Mouse (Mus musculus) thymus, adult 2 months (tissue): Measurements from ENCODE around the gene Mgat4e. TPM values are rescaled to one million over a fixed set of nuclear protein-coding genes. Genes with fewer than 3 reads are reported as not detected.
A peak's percentile ranks its signal among the peaks of the same experiment; 100 is the strongest.

Source experiments
- DNase-seq: peaks from one replicate; pipeline ENCODE4 v3.0.0; 2021
- H3K27ac ChIP-seq: fragments of 200-500 bp; 2 replicates; pipeline ENCODE4 v1.5.1; 2012; ENCODE audit warnings: low read length, control low read depth; ENCODE audit not compliant: control insufficient read depth, insufficient read depth
- H3K27me3 ChIP-seq: fragments of 200-500 bp; 2 replicates; pipeline ENCODE4 v1.6.1; 2012; ENCODE audit warnings: mild to moderate bottlenecking, low read length, moderate library complexity, mixed read lengths; ENCODE audit not compliant: control insufficient read depth, insufficient read depth
- H3K36me3 ChIP-seq: fragments of 200-500 bp; 2 replicates; pipeline ENCODE4 v1.6.1; 2012; ENCODE audit warnings: mild to moderate bottlenecking, low read length, moderate library complexity; ENCODE audit not compliant: control insufficient read depth, insufficient read depth
- H3K4me1 ChIP-seq: fragments of 200-500 bp; replicated peaks from 2 replicates; pipeline ENCODE4 v1.6.1; 2012; ENCODE audit warnings: low read length; ENCODE audit not compliant: control insufficient read depth, insufficient read depth
- H3K4me3 ChIP-seq: fragments of 200-500 bp; 2 replicates; pipeline ENCODE4 v1.5.1; 2012; ENCODE audit warnings: mild to moderate bottlenecking, low read length, control low read depth, moderate library complexity; ENCODE audit not compliant: control insufficient read depth, insufficient read depth
- CTCF ChIP-seq: fragments of 200-500 bp; IDR thresholded peaks from 2 replicates; pipeline ENCODE4 v1.5.1; 2012; ENCODE audit warnings: mild to moderate bottlenecking, control low read depth, low read length, moderate library complexity, borderline replicate concordance; ENCODE audit not compliant: control insufficient read depth, poor library complexity, insufficient read depth; ENCODE audit errors: extremely low read depth
- POLR2A ChIP-seq: fragments of 200-500 bp; IDR thresholded peaks from 2 replicates; pipeline ENCODE4 v1.6.1; 2012; ENCODE audit warnings: mild to moderate bottlenecking, low read length, control low read depth, moderate library complexity; ENCODE audit not compliant: control insufficient read depth, poor library complexity, insufficient read depth; ENCODE audit errors: extremely low read depth
- WGBS: fragments of 180-500 bp; shearing (Covaris S2); methylation state at CpG from one replicate; pipeline ENCODE4 v1.1.7; 2018; 5-methylcytosine and 5-hydroxymethylcytosine counted together
- polyA plus RNA-seq: library from polyadenylated mRNA; depleted of rRNA; stranded (reverse); fragments of >200 nt; gene quantifications from 2 replicates; pipeline ENCODE4 v1.2.3, GENCODE M21; 2012

Gene Mgat4e
- polyA plus RNA-seq, 1 experiment, result not detected

GRCm38 (mm10) chr1:134515891-134516290 lies 33.6 kb downstream of the Mgat4e start:
- DNase-seq, result no peak
- Histone ChIP-seq H3K4me1 (peaks cover 13% of the 10 kb centered on the region), H3K27ac (no peak overlapping the region), H3K4me3 (no peak overlapping the region), H3K27me3 (peaks cover 9% of the 10 kb centered on the region; the same call in 1 of the 2 replicates), H3K36me3 (no peaks in the 10 kb centered on the region)
- TF ChIP-seq CTCF, result no peak
- no peak for TF ChIP-seq POLR2A
- WGBS, result 91% methylated on average over 2 of the region's 2 CpGs

- 60% methylated on average over 16 of the region's 16 CpGs for WGBS
These were observed 35.4 kb downstream of the Mgat4e start for GRCm38 (mm10) chr1:134513876-134514590.

GRCm38 (mm10) chr1:134513312-134513860 lies 36.1 kb downstream of the Mgat4e start:
- peaks cover 18% of the 10 kb centered on the region for H3K4me1 ChIP-seq
- no peak overlapping the region for H3K4me3 ChIP-seq
- DNase-seq, result no peak
- H3K36me3 ChIP-seq, result no peaks in the 10 kb centered on the region
- H3K27me3 ChIP-seq, result peaks cover 9% of the 10 kb centered on the region; the same call in 1 of the 2 replicates
- 6% methylated on average over 38 of the region's 38 CpGs for WGBS
- no peak overlapping the region for H3K27ac ChIP-seq
- TF ChIP-seq CTCF (no peak), POLR2A (no peak)

More at GRCm38 (mm10) chr1:134513876-134514590, 35.4 kb downstream of the Mgat4e start:
- no peaks in the 10 kb centered on the region for H3K36me3 ChIP-seq
- no peak for DNase-seq
- H3K27ac ChIP-seq, result no peak overlapping the region
- H3K4me1 ChIP-seq, result peaks cover 21% of the 10 kb centered on the region
- peaks cover 9% of the 10 kb centered on the region; the same call in 1 of the 2 replicates for H3K27me3 ChIP-seq
- no peak overlapping the region for H3K4me3 ChIP-seq
- TF ChIP-seq POLR2A, result no peak
- TF ChIP-seq CTCF, result no peak

GRCm38 (mm10) chr1:134512584-134512983 lies 36.9 kb downstream of the Mgat4e start:
- WGBS, result 84% methylated on average over 6 of the region's 6 CpGs
- TF ChIP-seq POLR2A, result no peak
- Histone ChIP-seq H3K27me3 (peaks cover 9% of the 10 kb centered on the region; the same call in 1 of the 2 replicates), H3K4me1 (peaks cover 18% of the 10 kb centered on the region), H3K4me3 (no peak overlapping the region), H3K27ac (no peak overlapping the region), H3K36me3 (peaks cover 2% of the 10 kb centered on the region; the same call in 1 of the 2 replicates)
- DNase-seq, result no peak

- no peak for TF ChIP-seq CTCF
- no peak for TF ChIP-seq POLR2A
- Histone ChIP-seq H3K27me3 (peaks cover 9% of the 10 kb centered on the region; the same call in 1 of the 2 replicates), H3K27ac (no peak overlapping the region), H3K4me3 (no peak overlapping the region), H3K4me1 (peaks cover 18% of the 10 kb centered on the region), H3K36me3 (peaks cover 6% of the 10 kb centered on the region; the same call in 1 of the 2 replicates)
- WGBS, result 69% methylated on average over 4 of the region's 4 CpGs
- no peak for DNase-seq
These were observed 37.3 kb downstream of the Mgat4e start for GRCm38 (mm10) chr1:134512183-134512582.

GRCm38 (mm10) chr1:134510018-134510417 lies 39.5 kb downstream of the Mgat4e start:
- H3K27me3 ChIP-seq, result peaks cover 9% of the 10 kb centered on the region; the same call in 1 of the 2 replicates
- no peak for TF ChIP-seq POLR2A
- no peak for TF ChIP-seq CTCF
- H3K27ac ChIP-seq, result peak overlapping the region; percentile 71
- peak; percentile 43 for DNase-seq
- H3K4me1 ChIP-seq, result peaks cover 18% of the 10 kb centered on the region
- H3K4me3 ChIP-seq, result no peak overlapping the region
- 19% methylated on average over 7 of the region's 7 CpGs for WGBS
- H3K36me3 ChIP-seq, result peaks cover 16% of the 10 kb centered on the region
